Mouse (Mus musculus) heart, adult 2 months (tissue): Measurements from ENCODE around the gene Dok1.

Experiments used
- CTCF ChIP-seq: fragments of 200-600 bp; IDR thresholded peaks from 2 replicates; pipeline ENCODE4 v1.8.1; 2022; ENCODE audit warnings: antibody characterized with exemption, mild to moderate bottlenecking, moderate library complexity
- EP300 ChIP-seq: fragments of 200-500 bp; IDR thresholded peaks from 2 replicates; pipeline ENCODE4 v1.6.1; 2011; ENCODE audit warnings: low read depth, low read length, control low read depth; ENCODE audit not compliant: insufficient read depth
- POLR2A ChIP-seq: fragments of 200-500 bp; IDR thresholded peaks from 2 replicates; pipeline ENCODE4 v1.6.1; 2011; ENCODE audit warnings: mild to moderate bottlenecking, low read depth, low read length, control low read depth; ENCODE audit not compliant: insufficient read depth

GRCm38 (mm10) chr6:83020121-83020520 lies 13.2 kb downstream of the Dok1 start:
- TF ChIP-seq CTCF (no peak), POLR2A (no peak), EP300 (no peak)
